Mouse (Mus musculus) intestine, embryonic 15.5 days (tissue): ENCODE results near the gene Msantd2. TPM values are rescaled to one million over a fixed set of nuclear protein-coding genes. Genes with fewer than 3 reads are reported as not detected.
A peak's percentile ranks its signal among the peaks of the same experiment; 100 is the strongest.

Experiments
- ATAC-seq: fragments of 200-750 bp; cut with Nextera tagmentation; 2 replicates; pipeline ENCODE4 v1.8.0; 2017; ENCODE audit warnings: moderate TSS enrichment, moderate library complexity
- H3K27ac ChIP-seq: fragments of 300-500 bp; sonication (generic); 2 replicates; pipeline ENCODE4 v1.5.1; 2015; ENCODE audit warnings: mild to moderate bottlenecking, inconsistent platforms
- H3K27me3 ChIP-seq: fragments of 300-500 bp; sonication (generic); replicated peaks from 2 replicates; pipeline ENCODE4 v1.6.1; 2015; ENCODE audit warnings: inconsistent platforms
- H3K36me3 ChIP-seq: fragments of 300-500 bp; sonication (generic); 2 replicates; pipeline ENCODE4 v1.6.1; 2015; ENCODE audit warnings: inconsistent platforms
- H3K4me1 ChIP-seq: fragments of 300-500 bp; sonication (generic); replicated peaks from 2 replicates; pipeline ENCODE4 v1.6.1; 2015; ENCODE audit warnings: inconsistent platforms
- H3K4me2 ChIP-seq: fragments of 300-500 bp; sonication (generic); replicated peaks from 2 replicates; pipeline ENCODE4 v1.6.1; 2015; ENCODE audit warnings: mild to moderate bottlenecking, inconsistent platforms
- H3K4me3 ChIP-seq: fragments of 300-500 bp; sonication (generic); replicated peaks from 2 replicates; pipeline ENCODE4 v1.5.1; 2015; ENCODE audit warnings: inconsistent platforms
- H3K9ac ChIP-seq: fragments of 300-500 bp; sonication (generic); 2 replicates; pipeline ENCODE4 v1.6.1; 2015; ENCODE audit warnings: inconsistent platforms
- H3K9me3 ChIP-seq: fragments of 300-500 bp; sonication (generic); 2 replicates; pipeline ENCODE4 v1.6.1; 2016; ENCODE audit warnings: inconsistent platforms
- WGBS: fragments of 180-500 bp; shearing (Covaris S2); methylation state at CpG from one replicate; pipeline ENCODE4 v1.1.7; 2015; 5-methylcytosine and 5-hydroxymethylcytosine counted together
- polyA plus RNA-seq: library from polyadenylated mRNA; unstranded; fragments of >200 nt; fragmentation: Nextera tagmentation; extraction: Ambion mirVana; gene quantifications from 2 replicates; pipeline ENCODE4 v1.2.1, GENCODE M21; 2015

The Msantd2 gene
- polyA plus RNA-seq, 1 experiment from 2014 or later = 17.9 TPM

- no peak overlapping the region for H3K4me3 ChIP-seq
- H3K27ac ChIP-seq = no peak overlapping the region
- no peak overlapping the region for H3K9ac ChIP-seq
- H3K9me3 ChIP-seq = no peaks in the 10 kb centered on the region
- ATAC-seq = 0 out of 2 replicates have a peak, but pooled peaks have one; percentile 43
- peaks cover 44% of the 10 kb centered on the region for H3K27me3 ChIP-seq
- peaks cover 10% of the 10 kb centered on the region for H3K4me1 ChIP-seq
- no peak overlapping the region for H3K4me2 ChIP-seq
- H3K36me3 ChIP-seq = no peaks in the 10 kb centered on the region
- 19% methylated on average over 7 of the region's 7 CpGs for WGBS
Measured at GRCm38 (mm10) chr9:37462764-37463163, 26.4 kb upstream of the Msantd2 start.

GRCm38 (mm10) chr9:37473611-37474125 is 15.5 kb upstream of the Msantd2 start:
- no peak for ATAC-seq
- Histone ChIP-seq H3K9ac (no peak overlapping the region), H3K36me3 (no peaks in the 10 kb centered on the region), H3K9me3 (no peaks in the 10 kb centered on the region), H3K27me3 (no peaks in the 10 kb centered on the region), H3K4me2 (no peak overlapping the region), H3K4me3 (no peak overlapping the region), H3K4me1 (no peaks in the 10 kb centered on the region), H3K27ac (no peak overlapping the region)
- 72% methylated on average over 3 of the region's 3 CpGs for WGBS

- H3K4me2 ChIP-seq = no peak overlapping the region
- no peak overlapping the region for H3K27ac ChIP-seq
- no peaks in the 10 kb centered on the region for H3K9me3 ChIP-seq
- no peak overlapping the region for H3K4me3 ChIP-seq
- WGBS = 82% methylated on average over 7 of the region's 7 CpGs
- no peaks in the 10 kb centered on the region for H3K27me3 ChIP-seq
- no peak for ATAC-seq
- H3K36me3 ChIP-seq = no peaks in the 10 kb centered on the region
- no peak overlapping the region for H3K9ac ChIP-seq
- no peaks in the 10 kb centered on the region for H3K4me1 ChIP-seq
Measured at GRCm38 (mm10) chr9:37474923-37475322, 14.2 kb upstream of the Msantd2 start.

GRCm38 (mm10) chr9:37485146-37485545 is 4.0 kb upstream of the Msantd2 start:
- Histone ChIP-seq H3K9me3 (no peaks in the 10 kb centered on the region), H3K4me3 (no peak overlapping the region), H3K4me1 (peaks cover 4% of the 10 kb centered on the region), H3K4me2 (no peak overlapping the region), H3K36me3 (no peaks in the 10 kb centered on the region), H3K27me3 (no peaks in the 10 kb centered on the region), H3K9ac (no peak overlapping the region), H3K27ac (no peak overlapping the region)
- WGBS = 58% methylated on average over 5 of the region's 5 CpGs
- no peak for ATAC-seq

- no peak overlapping the region for H3K9ac ChIP-seq
- H3K4me1 ChIP-seq = peaks cover 4% of the 10 kb centered on the region
- H3K9me3 ChIP-seq = no peaks in the 10 kb centered on the region
- peak overlapping the region; percentile 100 for H3K27ac ChIP-seq
- peak overlapping the region; percentile 97 for H3K4me3 ChIP-seq
- WGBS = 38% methylated on average over 4 of the region's 4 CpGs
- H3K4me2 ChIP-seq = peak overlapping the region; percentile 86
- ATAC-seq = no peak
- H3K27me3 ChIP-seq = no peaks in the 10 kb centered on the region
- no peaks in the 10 kb centered on the region; the same call in 1 of the 2 replicates for H3K36me3 ChIP-seq
Measured at GRCm38 (mm10) chr9:37488041-37488440, 1.1 kb upstream of the Msantd2 start.

- WGBS = under 1% methylated on average over 72 of the region's 75 CpGs
- H3K36me3 ChIP-seq = no peaks in the 10 kb centered on the region; the same call in 1 of the 2 replicates
- H3K27me3 ChIP-seq = no peaks in the 10 kb centered on the region
- H3K4me2 ChIP-seq = peak overlapping the region; percentile 86
- peak overlapping the region; percentile 100 for H3K27ac ChIP-seq
- peak; percentile 74 for ATAC-seq
- H3K4me3 ChIP-seq = peak overlapping the region; percentile 97
- peaks cover 4% of the 10 kb centered on the region for H3K4me1 ChIP-seq
- H3K9me3 ChIP-seq = no peaks in the 10 kb centered on the region
- peak overlapping the region; percentile 89 for H3K9ac ChIP-seq
Measured at GRCm38 (mm10) chr9:37489446-37490120, 464 bp downstream of the Msantd2 start.

GRCm38 (mm10) chr9:37495761-37496160 is 6.6 kb downstream of the Msantd2 start:
- H3K27me3 ChIP-seq = no peaks in the 10 kb centered on the region
- no peak overlapping the region for H3K4me3 ChIP-seq
- no peak overlapping the region for H3K9ac ChIP-seq
- H3K27ac ChIP-seq = no peak overlapping the region
- no peak overlapping the region for H3K4me2 ChIP-seq
- ATAC-seq = no peak
- H3K9me3 ChIP-seq = no peaks in the 10 kb centered on the region
- no peaks in the 10 kb centered on the region for H3K4me1 ChIP-seq
- H3K36me3 ChIP-seq = no peaks in the 10 kb centered on the region; the same call in 1 of the 2 replicates
- WGBS = 51% methylated on average over 3 of the region's 3 CpGs

GRCm38 (mm10) chr9:37496325-37496724 is 7.2 kb downstream of the Msantd2 start:
- Histone ChIP-seq H3K9me3 (no peaks in the 10 kb centered on the region), H3K36me3 (no peaks in the 10 kb centered on the region; the same call in 1 of the 2 replicates), H3K27me3 (no peaks in the 10 kb centered on the region), H3K27ac (no peak overlapping the region), H3K4me3 (no peak overlapping the region), H3K4me1 (no peaks in the 10 kb centered on the region), H3K9ac (no peak overlapping the region), H3K4me2 (no peak overlapping the region)
- ATAC-seq = no peak

GRCm38 (mm10) chr9:37500201-37500600 is 11.1 kb downstream of the Msantd2 start:
- Histone ChIP-seq H3K9me3 (no peaks in the 10 kb centered on the region), H3K27me3 (no peaks in the 10 kb centered on the region), H3K4me3 (no peak overlapping the region), H3K36me3 (no peaks in the 10 kb centered on the region), H3K27ac (no peak overlapping the region), H3K9ac (no peak overlapping the region), H3K4me1 (no peaks in the 10 kb centered on the region), H3K4me2 (no peak overlapping the region)
- ATAC-seq = no peak
- WGBS = 89% methylated on average over 3 of the region's 3 CpGs

GRCm38 (mm10) chr9:37501170-37501569 is 12.1 kb downstream of the Msantd2 start:
- ATAC-seq = no peak
- H3K9me3 ChIP-seq = no peaks in the 10 kb centered on the region

GRCm38 (mm10) chr9:37504348-37504747 is 15.2 kb downstream of the Msantd2 start:
- Histone ChIP-seq H3K4me2 (no peak overlapping the region), H3K9ac (no peak overlapping the region), H3K9me3 (no peaks in the 10 kb centered on the region), H3K4me3 (no peak overlapping the region), H3K4me1 (no peaks in the 10 kb centered on the region), H3K27me3 (no peaks in the 10 kb centered on the region), H3K36me3 (no peaks in the 10 kb centered on the region), H3K27ac (no peak overlapping the region)
- ATAC-seq = no peak

More at GRCm38 (mm10) chr9:37501170-37501569, 12.1 kb downstream of the Msantd2 start:
- no peaks in the 10 kb centered on the region for H3K36me3 ChIP-seq
- 93% methylated on average over 1 of the region's 1 CpGs for WGBS
- no peak overlapping the region for H3K9ac ChIP-seq
- H3K4me2 ChIP-seq = no peak overlapping the region
- H3K4me1 ChIP-seq = no peaks in the 10 kb centered on the region
- H3K4me3 ChIP-seq = no peak overlapping the region
- no peaks in the 10 kb centered on the region for H3K27me3 ChIP-seq
- H3K27ac ChIP-seq = no peak overlapping the region

- WGBS = 62% methylated on average over 1 of the region's 1 CpGs
- H3K4me1 ChIP-seq = no peaks in the 10 kb centered on the region
Measured at GRCm38 (mm10) chr9:37506023-37506422, 16.9 kb downstream of the Msantd2 start.

GRCm38 (mm10) chr9:37512097-37512496 is 23.0 kb downstream of the Msantd2 start:
- no peaks in the 10 kb centered on the region for H3K36me3 ChIP-seq
- no peaks in the 10 kb centered on the region for H3K27me3 ChIP-seq
- ATAC-seq = no peak
- no peaks in the 10 kb centered on the region for H3K9me3 ChIP-seq
- no peak overlapping the region for H3K27ac ChIP-seq
- H3K4me3 ChIP-seq = no peak overlapping the region
- no peak overlapping the region for H3K4me2 ChIP-seq
- 91% methylated on average over 2 of the region's 2 CpGs for WGBS
- 0 out of 2 replicates have a peak, but pooled peaks cover 2% of the 10 kb centered on the region for H3K4me1 ChIP-seq
- H3K9ac ChIP-seq = no peak overlapping the region

More at GRCm38 (mm10) chr9:37506023-37506422, 16.9 kb downstream of the Msantd2 start:
- Histone ChIP-seq H3K27me3 (no peaks in the 10 kb centered on the region), H3K4me3 (no peak overlapping the region), H3K4me2 (no peak overlapping the region), H3K27ac (no peak overlapping the region), H3K36me3 (no peaks in the 10 kb centered on the region), H3K9me3 (no peaks in the 10 kb centered on the region), H3K9ac (no peak overlapping the region)
- ATAC-seq = no peak
